Mouse (Mus musculus) kidney, embryonic 14.5 days (tissue): Measurements from ENCODE around the gene Chst8. TPM values are rescaled to one million over a fixed set of nuclear protein-coding genes. Genes with fewer than 3 reads are reported as not detected.

Source experiments
- ATAC-seq: fragments of 200-750 bp; cut with Nextera tagmentation; 2 replicates; pipeline ENCODE4 v1.8.0; 2017; ENCODE audit warnings: moderate number of reproducible peaks, mild to moderate bottlenecking, moderate TSS enrichment, moderate library complexity; ENCODE audit not compliant: low FRiP score, low TSS enrichment
- H3K27ac ChIP-seq: fragments of 300-500 bp; sonication (generic); 2 replicates; pipeline ENCODE4 v1.5.1; 2014; ENCODE audit warnings: low read depth, mild to moderate bottlenecking, low read length, moderate library complexity, mixed read lengths
- H3K27me3 ChIP-seq: fragments of 300-500 bp; sonication (generic); 2 replicates; pipeline ENCODE4 v1.6.1; 2014; ENCODE audit warnings: mild to moderate bottlenecking, low read length; ENCODE audit not compliant: control insufficient read depth, insufficient read depth
- H3K36me3 ChIP-seq: fragments of 300-500 bp; sonication (generic); 2 replicates; pipeline ENCODE4 v1.6.1; 2014; ENCODE audit warnings: low read length, mixed read lengths; ENCODE audit not compliant: control insufficient read depth, insufficient read depth
- H3K4me1 ChIP-seq: fragments of 300-500 bp; sonication (generic); 2 replicates; pipeline ENCODE4 v1.6.1; 2014; ENCODE audit warnings: low read length, mixed read lengths; ENCODE audit not compliant: control insufficient read depth, insufficient read depth
- H3K4me2 ChIP-seq: fragments of 300-500 bp; sonication (generic); replicated peaks from 2 replicates; pipeline ENCODE4 v1.6.1; 2014; ENCODE audit warnings: low read depth, mild to moderate bottlenecking, low read length
- H3K4me3 ChIP-seq: fragments of 300-500 bp; sonication (generic); 2 replicates; pipeline ENCODE4 v1.5.1; 2014; ENCODE audit warnings: mild to moderate bottlenecking, low read length
- H3K9ac ChIP-seq: fragments of 300-500 bp; sonication (generic); 2 replicates; pipeline ENCODE4 v1.6.1; 2014; ENCODE audit warnings: low read depth, mild to moderate bottlenecking, low read length, moderate library complexity
- H3K9me3 ChIP-seq: fragments of 300-500 bp; sonication (generic); 2 replicates; pipeline ENCODE4 v1.6.1; 2016; ENCODE audit warnings: low read length; ENCODE audit not compliant: control insufficient read depth
- WGBS: fragments of 180-500 bp; shearing (Covaris S2); extraction: QIAGEN DNeasy Blood & Tissue Kit; methylation state at CpG from one replicate; pipeline ENCODE4 v1.1.7; 2014; 5-methylcytosine and 5-hydroxymethylcytosine counted together
- polyA plus RNA-seq: library from polyadenylated mRNA; unstranded; fragments of >200 nt; fragmentation: Nextera tagmentation; extraction: Ambion mirVana; gene quantifications from 2 replicates; pipeline ENCODE4 v1.2.1, GENCODE M21; 2014

Chst8 gene
- polyA plus RNA-seq, 1 experiment from 2014 or later, result 8.7 TPM

- Histone ChIP-seq H3K4me3 (no peak overlapping the region), H3K36me3 (no peaks in the 10 kb centered on the region), H3K9me3 (no peaks in the 10 kb centered on the region), H3K27ac (peak overlapping the region; percentile 51; the same call in 1 of the 2 replicates), H3K27me3 (no peaks in the 10 kb centered on the region), H3K4me1 (peaks cover 36% of the 10 kb centered on the region), H3K9ac (no peak overlapping the region), H3K4me2 (no peak overlapping the region)
- 25% methylated on average over 10 of the region's 10 CpGs for WGBS
- ATAC-seq, result no peak
Observed at GRCm38 (mm10) chr7:34752151-34752762, 60.3 kb downstream of the Chst8 start.

GRCm38 (mm10) chr7:34750350-34750749 lies 62.2 kb downstream of the Chst8 start:
- Histone ChIP-seq H3K4me2 (no peak overlapping the region), H3K9me3 (no peaks in the 10 kb centered on the region), H3K27ac (peak overlapping the region; percentile 71; the same call in 1 of the 2 replicates), H3K36me3 (no peaks in the 10 kb centered on the region), H3K27me3 (no peaks in the 10 kb centered on the region), H3K4me3 (no peak overlapping the region), H3K4me1 (peaks cover 41% of the 10 kb centered on the region), H3K9ac (no peak overlapping the region)
- ATAC-seq, result peak; percentile 69; the same call in 1 of the 2 replicates
- 32% methylated on average over 7 of the region's 7 CpGs for WGBS

GRCm38 (mm10) chr7:34749753-34750152 lies 62.8 kb downstream of the Chst8 start:
- Histone ChIP-seq H3K9me3 (no peaks in the 10 kb centered on the region), H3K9ac (no peak overlapping the region), H3K4me3 (no peak overlapping the region), H3K36me3 (no peaks in the 10 kb centered on the region), H3K27me3 (no peaks in the 10 kb centered on the region), H3K4me2 (no peak overlapping the region), H3K4me1 (peaks cover 41% of the 10 kb centered on the region), H3K27ac (peak overlapping the region; percentile 71; the same call in 1 of the 2 replicates)
- 66% methylated on average over 3 of the region's 3 CpGs for WGBS
- ATAC-seq, result no peak

- H3K9ac ChIP-seq, result no peak overlapping the region
- H3K36me3 ChIP-seq, result no peaks in the 10 kb centered on the region
- no peak overlapping the region for H3K4me3 ChIP-seq
- no peak overlapping the region for H3K27ac ChIP-seq
- H3K27me3 ChIP-seq, result no peaks in the 10 kb centered on the region
- H3K9me3 ChIP-seq, result no peaks in the 10 kb centered on the region
- H3K4me1 ChIP-seq, result peaks cover 41% of the 10 kb centered on the region
- no peak for ATAC-seq
- WGBS, result 64% methylated on average over 4 of the region's 4 CpGs
- no peak overlapping the region for H3K4me2 ChIP-seq
Observed at GRCm38 (mm10) chr7:34748501-34748900, 64.0 kb downstream of the Chst8 start.

GRCm38 (mm10) chr7:34747661-34748060 lies 64.8 kb downstream of the Chst8 start:
- Histone ChIP-seq H3K4me1 (peaks cover 34% of the 10 kb centered on the region), H3K9ac (no peak overlapping the region), H3K27me3 (no peaks in the 10 kb centered on the region), H3K4me2 (no peak overlapping the region), H3K9me3 (no peaks in the 10 kb centered on the region), H3K36me3 (no peaks in the 10 kb centered on the region), H3K27ac (no peak overlapping the region), H3K4me3 (no peak overlapping the region)
- no peak for ATAC-seq
- 42% methylated on average over 12 of the region's 12 CpGs for WGBS

- H3K9ac ChIP-seq, result no peak overlapping the region; the same call in 1 of the 2 replicates
- no peaks in the 10 kb centered on the region for H3K36me3 ChIP-seq
- no peak overlapping the region for H3K4me2 ChIP-seq
- H3K4me3 ChIP-seq, result no peak overlapping the region
- peak overlapping the region; percentile 75; the same call in 1 of the 2 replicates for H3K27ac ChIP-seq
- WGBS, result 26% methylated on average over 6 of the region's 6 CpGs
- no peaks in the 10 kb centered on the region for H3K27me3 ChIP-seq
- peaks cover 23% of the 10 kb centered on the region; the same call in 1 of the 2 replicates for H3K4me1 ChIP-seq
- H3K9me3 ChIP-seq, result no peaks in the 10 kb centered on the region
- ATAC-seq, result no peak
Observed at GRCm38 (mm10) chr7:34746586-34746985, 65.9 kb downstream of the Chst8 start.

- no peaks in the 10 kb centered on the region for H3K36me3 ChIP-seq
- H3K9ac ChIP-seq, result no peak overlapping the region; the same call in 1 of the 2 replicates
- H3K27ac ChIP-seq, result peak overlapping the region; percentile 75; the same call in 1 of the 2 replicates
- H3K4me3 ChIP-seq, result no peak overlapping the region
- H3K4me1 ChIP-seq, result peaks cover 19% of the 10 kb centered on the region; the same call in 1 of the 2 replicates
- ATAC-seq, result peak; percentile 50
- 28% methylated on average over 9 of the region's 9 CpGs for WGBS
- no peak overlapping the region for H3K4me2 ChIP-seq
- H3K27me3 ChIP-seq, result no peaks in the 10 kb centered on the region
- H3K9me3 ChIP-seq, result no peaks in the 10 kb centered on the region
Observed at GRCm38 (mm10) chr7:34746165-34746564, 66.3 kb downstream of the Chst8 start.

GRCm38 (mm10) chr7:34745426-34745825 lies 67.1 kb downstream of the Chst8 start:
- no peak overlapping the region for H3K27ac ChIP-seq
- ATAC-seq, result peak; percentile 30
- no peaks in the 10 kb centered on the region for H3K9me3 ChIP-seq
- no peak overlapping the region; the same call in 1 of the 2 replicates for H3K4me2 ChIP-seq
- no peak overlapping the region for H3K4me3 ChIP-seq
- H3K4me1 ChIP-seq, result peaks cover 14% of the 10 kb centered on the region; the same call in 1 of the 2 replicates
- 37% methylated on average over 9 of the region's 9 CpGs for WGBS
- no peaks in the 10 kb centered on the region for H3K27me3 ChIP-seq
- no peaks in the 10 kb centered on the region for H3K36me3 ChIP-seq
- no peak overlapping the region for H3K9ac ChIP-seq

GRCm38 (mm10) chr7:34744994-34745393 lies 67.5 kb downstream of the Chst8 start:
- no peak for ATAC-seq
- Histone ChIP-seq H3K27ac (no peak overlapping the region), H3K9ac (no peak overlapping the region), H3K27me3 (no peaks in the 10 kb centered on the region), H3K36me3 (no peaks in the 10 kb centered on the region), H3K4me2 (no peak overlapping the region; the same call in 1 of the 2 replicates), H3K9me3 (no peaks in the 10 kb centered on the region), H3K4me1 (peaks cover 11% of the 10 kb centered on the region; the same call in 1 of the 2 replicates), H3K4me3 (no peak overlapping the region)
- WGBS, result 56% methylated on average over 8 of the region's 8 CpGs
